Mouse (Mus musculus) testis, adult 2 months (tissue): Measurements from ENCODE around the gene Cox5a.

ENCODE experiments used
- CTCF ChIP-seq: fragments of 200-500 bp; IDR thresholded peaks from 2 replicates; pipeline ENCODE4 v1.5.1; 2012; ENCODE audit warnings: low read depth, mild to moderate bottlenecking, inconsistent platforms, low read length, moderate library complexity; ENCODE audit not compliant: control insufficient read depth, insufficient read depth, insufficient replicate concordance
- POLR2A ChIP-seq: fragments of 200-500 bp; IDR thresholded peaks from 2 replicates; pipeline ENCODE4 v1.6.1; 2012; ENCODE audit warnings: low read depth, mild to moderate bottlenecking, inconsistent platforms, low read length, moderate library complexity; ENCODE audit not compliant: control insufficient read depth

- TF ChIP-seq POLR2A (no peak), CTCF (peak; percentile 10; the same call in 1 of the 2 replicates)
These were observed 16.7 kb downstream of the Cox5a start for GRCm38 (mm10) chr9:57537728-57538181.
